Comparison of ENCODE assay signal across 20 mouse cellular contexts in genomic region chr8:18328521-18328920, GRCm38 (mm10).
A peak's percentile ranks its signal among the peaks of the same experiment; 100 is the strongest.
DNase-seq lines count a peak whose midpoint lies in the region; ATAC-seq and TF ChIP-seq lines count a peak whose summit lies in the region.
"Had no signal": no experiment of that assay in that cellular context is flagged by ENCODE, and none has a peak within 500 bp of the region (broad histone marks: within the 10 kb centered on the region; RNA-seq: fewer than 3 reads in every experiment).

No protein-coding gene starts in this region.

- no peak overlapping the region for H3K4me3 ChIP-seq in kidney, embryonic 14.5 days (ENCODE audit: low read length)
- H3K4me3 ChIP-seq in kidney, adult 2 months (ENCODE audit: insufficient read depth, low read depth, low read length), result no peak overlapping the region
- H3K4me3 ChIP-seq in kidney, embryonic 16.5 days (ENCODE audit: low read length), result no peak overlapping the region
- H3K4me3 ChIP-seq: embryonic facial prominence, embryonic 10.5 days; forebrain, embryonic 10.5 days; gastrocnemius, adult 2 months; hindbrain, embryonic 12.5 days had no signal

- H3K9ac ChIP-seq in kidney, embryonic 14.5 days (ENCODE audit: low read depth, low read length), result no peak overlapping the region
- H3K9ac ChIP-seq in kidney, embryonic 16.5 days (replicated peaks; ENCODE audit: low read length), result no peak overlapping the region
- H3K9ac ChIP-seq: hindbrain, embryonic 12.5 days had no signal

- ATAC-seq in kidney, embryonic 14.5 days (ENCODE audit: low FRiP score, low TSS enrichment), result no peak
- 0 out of 2 replicates have a peak, but pooled peaks have one; percentile 27 for ATAC-seq in kidney, embryonic 16.5 days (ENCODE audit: low FRiP score, low TSS enrichment)
- ATAC-seq: forebrain, embryonic 14.5 days had no signal

- no peaks in the 10 kb centered on the region for H3K27me3 ChIP-seq in kidney, embryonic 14.5 days (ENCODE audit: control insufficient read depth, insufficient read depth, low read length)
- H3K27me3 ChIP-seq in kidney, adult 2 months (replicated peaks; ENCODE audit: control insufficient read depth, insufficient read depth, low read length), result 0 out of 2 replicates have a peak, but pooled peaks cover 1% of the 10 kb centered on the region
- H3K27me3 ChIP-seq in kidney, embryonic 16.5 days (ENCODE audit: insufficient read depth, low read length), result no peaks in the 10 kb centered on the region
- H3K27me3 ChIP-seq: hindbrain, embryonic 12.5 days had no signal

- H3K9me3 ChIP-seq in kidney, embryonic 14.5 days (ENCODE audit: control insufficient read depth, low read length), result no peaks in the 10 kb centered on the region
- no peaks in the 10 kb centered on the region for H3K9me3 ChIP-seq in kidney, embryonic 16.5 days (ENCODE audit: low read length)
- H3K9me3 ChIP-seq: embryonic facial prominence, embryonic 10.5 days; forebrain, embryonic 10.5 days; hindbrain, embryonic 12.5 days had no signal

- no peaks in the 10 kb centered on the region for H3K4me1 ChIP-seq in kidney, embryonic 14.5 days (ENCODE audit: control insufficient read depth, insufficient read depth, low read length)
- peaks cover 3% of the 10 kb centered on the region; the same call in 1 of the 2 replicates for H3K4me1 ChIP-seq in kidney, adult 2 months (ENCODE audit: control insufficient read depth, insufficient read depth, low read length)
- H3K4me1 ChIP-seq in kidney, embryonic 16.5 days (ENCODE audit: insufficient read depth, low read length), result no peaks in the 10 kb centered on the region
- H3K4me1 ChIP-seq: embryonic facial prominence, embryonic 10.5 days; forebrain, embryonic 10.5 days; hindbrain, embryonic 12.5 days had no signal

- intact Hi-C loops in left cerebral cortex, postnatal 25 days (cut with DNase I), result no loop called here

- TF ChIP-seq CTCF in kidney, adult 2 months (conservative IDR thresholded peaks at IDR 0.05; ENCODE audit: insufficient read depth, insufficient read length, low read depth, low read length), result no peak

- 78% methylated on average over 2 of the region's 2 CpGs for WGBS in kidney, embryonic 14.5 days
- WGBS in kidney, adult 2 months, result 41% methylated on average over 2 of the region's 2 CpGs
- WGBS in kidney, embryonic 16.5 days, result 72% methylated on average over 2 of the region's 2 CpGs

- peak; percentile 59 for DNase-seq in kidney, adult 11 months
- DNase-seq in kidney, adult 2 months, result peak; percentile 80
- DNase-seq in kidney, postnatal 25 days, result peak; percentile 69 to 75
- DNase-seq in embryo, embryonic 9.5 days (ENCODE audit: extremely low spot score), result no peak
- no peak for DNase-seq in adrenal gland, adult (ENCODE audit: inconsistent age in 2 of 2, low spot score in 1 of 2)
- DNase-seq in left cerebral cortex, postnatal 25 days (ENCODE audit: low spot score in 2 of 2), result no peak
- DNase-seq: adrenal gland, postnatal 14 days; cerebellum, adult 18-20 months; cerebellum, adult 9-11 months; cerebellum, postnatal 36 days; gastrocnemius, adult 2 months; gastrocnemius, postnatal 25 days; heart, postnatal 10 days; heart, postnatal 4 days had no signal

- H3K4me2 ChIP-seq in kidney, embryonic 14.5 days (replicated peaks; ENCODE audit: low read depth, low read length), result no peak overlapping the region
- no peak overlapping the region for H3K4me2 ChIP-seq in kidney, embryonic 16.5 days (replicated peaks; ENCODE audit: low read depth, low read length)
- H3K4me2 ChIP-seq: hindbrain, embryonic 12.5 days had no signal

- TF ChIP-seq POLR2A in kidney, adult 2 months (IDR thresholded peaks at IDR 0.05; ENCODE audit: low read depth, low read length), result no peak

- no peak overlapping the region for H3K27ac ChIP-seq in kidney, embryonic 14.5 days (ENCODE audit: low read depth, low read length)
- H3K27ac ChIP-seq in kidney, adult 2 months (ENCODE audit: insufficient read depth, low read depth, low read length), result no peak overlapping the region
- H3K27ac ChIP-seq in kidney, embryonic 16.5 days (ENCODE audit: low read length), result no peak overlapping the region
- H3K27ac ChIP-seq: embryonic facial prominence, embryonic 10.5 days; forebrain, embryonic 10.5 days; gastrocnemius, adult 2 months; hindbrain, embryonic 12.5 days had no signal

- H3K36me3 ChIP-seq in kidney, embryonic 14.5 days (ENCODE audit: control insufficient read depth, insufficient read depth, low read length), result no peaks in the 10 kb centered on the region
- no peaks in the 10 kb centered on the region for H3K36me3 ChIP-seq in kidney, adult 2 months (ENCODE audit: control insufficient read depth, insufficient read depth, low read length)
- no peaks in the 10 kb centered on the region for H3K36me3 ChIP-seq in kidney, embryonic 16.5 days (ENCODE audit: insufficient read depth, low read length)
- H3K36me3 ChIP-seq: embryonic facial prominence, embryonic 10.5 days; forebrain, embryonic 10.5 days; hindbrain, embryonic 12.5 days had no signal

Comparison
In these comparisons a context has a peak if more than half of its experiments do, and no peak if none do; other contexts are left out.
1. DNase-seq: peak in kidney, adult 11 months (single experiment), kidney, adult 2 months (single experiment) and kidney, postnatal 25 days (2 of 2); none in embryo, embryonic 9.5 days (single experiment), adrenal gland, adult (0 of 2) and left cerebral cortex, postnatal 25 days (0 of 2).